Mouse (Mus musculus): ENCODE measurements around the gene Tex46. TPM values are rescaled to one million over a fixed set of nuclear protein-coding genes. Genes with fewer than 3 reads are reported as not detected.

Tex46 gene
- total and polyA plus RNA-seq, 3 experiments = not detected

DNA sequence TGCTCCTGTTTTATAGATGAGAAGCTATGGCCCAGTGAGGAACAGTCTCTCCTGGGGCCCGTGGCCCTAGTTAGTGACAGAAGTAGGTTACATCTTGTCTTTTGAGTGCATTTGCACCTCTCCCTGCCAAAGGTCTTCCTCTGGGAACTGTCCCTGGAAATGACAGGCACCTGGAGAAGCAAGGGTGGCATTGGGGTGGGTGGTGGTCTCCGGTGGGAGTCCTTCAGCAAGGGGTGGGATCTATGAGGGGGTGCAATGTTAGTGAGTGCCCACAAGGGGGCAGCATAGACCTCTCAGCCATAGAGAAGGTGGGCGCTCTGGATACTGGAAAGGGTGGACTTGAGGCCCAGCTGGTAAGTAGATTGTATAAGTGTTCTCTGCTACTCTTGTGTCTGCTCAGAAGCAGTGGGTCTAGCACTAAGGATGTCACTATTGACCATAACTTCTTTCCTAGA is 41.1 kb downstream of the Tex46 start:
- Histone ChIP-seq H3K4me2 (ENCODE audit: insufficient read depth, low read depth, poor library complexity, severe bottlenecking) (no peak overlapping the region), H3K4me1 (ENCODE audit: control insufficient read depth in 1 of 2, insufficient read depth in 2 of 2) (no peaks in the 10 kb centered on the region), H3K79me2 (replicated peaks; ENCODE audit: control insufficient read depth, extremely low read depth, insufficient read depth, poor library complexity, severe bottlenecking) (no peaks in the 10 kb centered on the region), H3K36me3 (replicated peaks in 1 of 2; ENCODE audit: control insufficient read depth in 1 of 2, insufficient read depth in 1 of 2, low read length in 1 of 2) (no peaks in the 10 kb centered on the region), H3K27ac (ENCODE audit: insufficient read depth, low read depth) (no peak overlapping the region), H3K9me3 (replicated peaks; ENCODE audit: low read length) (peaks cover 8% of the 10 kb centered on the region), H3K9ac (ENCODE audit: insufficient read depth, low read depth) (no peak overlapping the region), H3K27me3 (replicated peaks) (peaks cover 72% of the 10 kb centered on the region), H3K4me3 (replicated peaks in 1 of 3; ENCODE audit: low read depth in 2 of 3, low read length in 2 of 3, poor library complexity in 1 of 3) (no peak overlapping the region)
- in situ Hi-C loops (cut with MboI; ENCODE audit: low pct_ligation_motif_present, low pct_unique_long_range_greater_than_20kb, low sequenced_read_pairs) = no loop called here
- dilution Hi-C loops (cut with MboI; ENCODE audit: extremely low pct_ligation_motif_present, extremely low pct_unique_long_range_greater_than_20kb, low sequenced_read_pairs) = no loop called here
- peak; percentile 32 for DNase-seq (ENCODE audit: extremely low read depth)
- TF ChIP-seq RCOR1 (conservative IDR thresholded peaks at IDR 0.05; ENCODE audit: low read depth, low read length) (no peak), MYC (IDR thresholded peaks at IDR 0.05; ENCODE audit: low read depth, low read length) (no peak), SMC3 (IDR thresholded peaks at IDR 0.05; ENCODE audit: low read depth, low read length) (peak; percentile 60), ZNF384 (IDR thresholded peaks at IDR 0.05; ENCODE audit: low read depth, low read length) (no peak), MAZ (IDR thresholded peaks at IDR 0.05; ENCODE audit: low read depth, low read length) (no peak), RAD21 (IDR thresholded peaks at IDR 0.05; ENCODE audit: low read depth, low read length) (peak; percentile 57), TCF12 (IDR thresholded peaks at IDR 0.05; ENCODE audit: low read depth, low read length) (no peak), E2F4 (IDR thresholded peaks at IDR 0.05; ENCODE audit: insufficient replicate concordance, low read depth, low read length) (no peak), CTCF (conservative IDR thresholded peaks at IDR 0.05 in 1 of 2, IDR thresholded peaks at IDR 0.05 in 1 of 2; ENCODE audit: low read depth in 2 of 2, low read length in 2 of 2) (peak; percentile 70 to 91), HCFC1 (IDR thresholded peaks at IDR 0.05; ENCODE audit: low read depth, low read length) (no peak), POLR2A (IDR thresholded peaks at IDR 0.05; ENCODE audit: low read depth, low read length) (no peak), JUND (conservative IDR thresholded peaks at IDR 0.05; ENCODE audit: low read depth, low read length) (no peak)

DNA sequence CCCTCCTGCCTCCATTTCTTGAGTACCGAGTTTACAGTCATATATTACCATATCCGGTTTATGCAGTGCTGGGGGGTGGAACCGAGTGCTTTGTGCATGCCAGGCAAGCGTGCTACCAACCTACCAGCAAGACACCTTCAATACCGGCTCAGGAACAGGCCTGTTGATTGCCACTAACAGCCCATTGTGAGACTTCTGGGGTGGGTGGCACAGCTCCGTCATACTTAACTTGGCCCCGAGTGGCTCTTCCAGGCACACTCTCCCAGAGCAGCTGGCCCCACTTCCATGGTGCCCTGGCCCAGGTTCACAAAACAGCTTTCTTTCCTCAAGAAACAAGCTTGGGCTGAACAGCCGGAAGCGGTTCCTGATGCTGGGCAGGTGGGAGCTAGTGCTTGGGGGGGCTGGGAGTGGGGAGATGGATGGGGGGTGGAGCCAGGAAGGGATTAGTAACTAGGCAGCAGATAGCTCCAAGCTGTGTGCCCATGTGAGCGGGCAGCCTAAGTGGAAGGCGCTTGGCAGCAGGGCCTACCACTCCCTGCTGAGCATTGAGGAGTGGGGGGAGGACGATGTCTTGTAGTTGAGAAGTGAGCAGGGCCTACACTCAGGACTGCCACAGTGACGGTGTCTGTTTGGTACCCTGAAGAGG is 41.8 kb downstream of the Tex46 start:
- Histone ChIP-seq H3K9ac (ENCODE audit: insufficient read depth, low read depth) (no peak overlapping the region), H3K4me2 (ENCODE audit: insufficient read depth, low read depth, poor library complexity, severe bottlenecking) (no peak overlapping the region), H3K27ac (ENCODE audit: insufficient read depth, low read depth) (no peak overlapping the region), H3K9me3 (replicated peaks; ENCODE audit: low read length) (peaks cover 2% of the 10 kb centered on the region), H3K4me3 (replicated peaks in 1 of 3; ENCODE audit: low read depth in 2 of 3, low read length in 2 of 3, poor library complexity in 1 of 3) (no peak overlapping the region), H3K36me3 (replicated peaks in 1 of 2; ENCODE audit: control insufficient read depth in 1 of 2, insufficient read depth in 1 of 2, low read length in 1 of 2) (no peaks in the 10 kb centered on the region), H3K4me1 (ENCODE audit: control insufficient read depth in 1 of 2, insufficient read depth in 2 of 2) (no peaks in the 10 kb centered on the region), H3K27me3 (replicated peaks) (peaks cover 73% of the 10 kb centered on the region), H3K79me2 (replicated peaks; ENCODE audit: control insufficient read depth, extremely low read depth, insufficient read depth, poor library complexity, severe bottlenecking) (no peaks in the 10 kb centered on the region)
- dilution Hi-C loops (cut with MboI; ENCODE audit: extremely low pct_ligation_motif_present, extremely low pct_unique_long_range_greater_than_20kb, low sequenced_read_pairs) = no loop called here
- in situ Hi-C loops (cut with MboI; ENCODE audit: low pct_ligation_motif_present, low pct_unique_long_range_greater_than_20kb, low sequenced_read_pairs) = no loop called here
- TF ChIP-seq CHD2 (IDR thresholded peaks at IDR 0.05; ENCODE audit: low read length) (no peak), MAFK (IDR thresholded peaks at IDR 0.05; ENCODE audit: insufficient replicate concordance, low read length) (no peak), JUND (conservative IDR thresholded peaks at IDR 0.05; ENCODE audit: low read depth, low read length) (no peak), JUN (IDR thresholded peaks at IDR 0.05; ENCODE audit: insufficient read depth, low read depth, low read length) (no peak), KAT2A (IDR thresholded peaks at IDR 0.05; ENCODE audit: insufficient replicate concordance, low read length) (no peak), CTCF (conservative IDR thresholded peaks at IDR 0.05 in 1 of 2, IDR thresholded peaks at IDR 0.05 in 1 of 2; ENCODE audit: low read depth in 2 of 2, low read length in 2 of 2) (no peak), SIN3A (IDR thresholded peaks at IDR 0.05; ENCODE audit: low read length) (no peak), GABPA (IDR thresholded peaks at IDR 0.05; ENCODE audit: insufficient replicate concordance, low read depth, low read length) (no peak), ZMIZ1 (IDR thresholded peaks at IDR 0.05; ENCODE audit: low read depth, low read length) (no peak), RCOR1 (conservative IDR thresholded peaks at IDR 0.05; ENCODE audit: low read depth, low read length) (no peak), ELF1 (IDR thresholded peaks at IDR 0.05; ENCODE audit: low read depth, low read length) (no peak), ZNF384 (IDR thresholded peaks at IDR 0.05; ENCODE audit: low read depth, low read length) (no peak), TCF12 (IDR thresholded peaks at IDR 0.05; ENCODE audit: low read depth, low read length) (no peak), ETS1 (conservative IDR thresholded peaks at IDR 0.05; ENCODE audit: low read depth, low read length) (no peak)
- no peak for DNase-seq (ENCODE audit: extremely low read depth)

Measured in CH12.LX (cell line).